Mouse (Mus musculus) liver, embryonic 14.5 days (tissue): Measurements from ENCODE around the gene Ager.

ENCODE experiments used
- CTCF ChIP-seq: IDR thresholded peaks from 2 replicates; pipeline ENCODE4 v1.5.1; 2016; ENCODE audit warnings: antibody characterized with exemption, low read depth, control low read depth
- EP300 ChIP-seq: IDR thresholded peaks from 2 replicates; pipeline ENCODE4 v1.6.1; 2016; ENCODE audit warnings: antibody characterized with exemption, low read depth

GRCm38 (mm10) chr17:34562595-34562994, 35.1 kb upstream of the Ager start:
- TF ChIP-seq EP300 = no peak
- TF ChIP-seq CTCF = no peak
